Mouse (Mus musculus) kidney, postnatal 0 days (tissue): ENCODE measurements around the gene Zmiz1. TPM values are rescaled to one million over a fixed set of nuclear protein-coding genes. Genes with fewer than 3 reads are reported as not detected.

Source experiments
- ATAC-seq: fragments of 200-750 bp; cut with Nextera tagmentation; replicated peaks from 2 replicates; pipeline ENCODE4 v1.8.0; 2017; ENCODE audit warnings: low read depth, moderate number of reproducible peaks, moderate TSS enrichment, moderate library complexity; ENCODE audit not compliant: low FRiP score
- DNase-seq: peaks from one replicate; pipeline ENCODE4 v3.0.0-alpha.2; 2016; ENCODE audit warnings: low spot score
- H3K27ac ChIP-seq: fragments of 300-500 bp; sonication (generic); 2 replicates; pipeline ENCODE4 v1.5.1; 2014; ENCODE audit warnings: mild to moderate bottlenecking
- H3K27me3 ChIP-seq: fragments of 300-500 bp; sonication (generic); 2 replicates; pipeline ENCODE4 v1.6.1; 2014; ENCODE audit warnings: low read length, mixed read lengths; ENCODE audit not compliant: insufficient read depth
- H3K36me3 ChIP-seq: fragments of 300-500 bp; sonication (generic); 2 replicates; pipeline ENCODE4 v1.6.1; 2014; ENCODE audit warnings: low read length, mixed read lengths; ENCODE audit not compliant: insufficient read depth
- H3K4me1 ChIP-seq: fragments of 300-500 bp; sonication (generic); replicated peaks from 2 replicates; pipeline ENCODE4 v1.6.1; 2014; ENCODE audit warnings: antibody characterized with exemption, low read length, mixed read lengths; ENCODE audit not compliant: insufficient read depth
- H3K4me2 ChIP-seq: fragments of 300-500 bp; sonication (generic); 2 replicates; pipeline ENCODE4 v1.6.1; 2014; ENCODE audit warnings: mild to moderate bottlenecking, low read length, moderate library complexity, mixed read lengths
- H3K4me3 ChIP-seq: fragments of 300-500 bp; sonication (generic); replicated peaks from 2 replicates; pipeline ENCODE4 v1.5.1; 2014; ENCODE audit warnings: low read depth, low read length
- H3K9ac ChIP-seq: fragments of 300-500 bp; sonication (generic); 2 replicates; pipeline ENCODE4 v1.6.1; 2014; ENCODE audit warnings: low read depth, low read length
- H3K9me3 ChIP-seq: fragments of 300-500 bp; sonication (generic); replicated peaks from 2 replicates; pipeline ENCODE4 v1.6.1; 2016; ENCODE audit warnings: low read length, inconsistent platforms, mixed read lengths
- CTCF ChIP-seq: IDR thresholded peaks from 2 replicates; pipeline ENCODE4 v1.5.1; 2016; ENCODE audit warnings: antibody characterized with exemption, low read depth, mild to moderate bottlenecking, moderate library complexity
- WGBS: fragments of 180-500 bp; shearing (Covaris S2); extraction: QIAGEN DNeasy Blood & Tissue Kit; methylation state at CpG from one replicate; pipeline ENCODE4 v1.1.7; 2014; 5-methylcytosine and 5-hydroxymethylcytosine counted together
- polyA plus RNA-seq: library from polyadenylated mRNA; unstranded; fragments of >200 nt; fragmentation: Nextera tagmentation; extraction: Ambion mirVana; gene quantifications from 2 replicates; pipeline ENCODE4 v1.2.1, GENCODE M21; 2015

Gene Zmiz1
- polyA plus RNA-seq, 1 experiment from 2014 or later = 25.0 TPM

DNA sequence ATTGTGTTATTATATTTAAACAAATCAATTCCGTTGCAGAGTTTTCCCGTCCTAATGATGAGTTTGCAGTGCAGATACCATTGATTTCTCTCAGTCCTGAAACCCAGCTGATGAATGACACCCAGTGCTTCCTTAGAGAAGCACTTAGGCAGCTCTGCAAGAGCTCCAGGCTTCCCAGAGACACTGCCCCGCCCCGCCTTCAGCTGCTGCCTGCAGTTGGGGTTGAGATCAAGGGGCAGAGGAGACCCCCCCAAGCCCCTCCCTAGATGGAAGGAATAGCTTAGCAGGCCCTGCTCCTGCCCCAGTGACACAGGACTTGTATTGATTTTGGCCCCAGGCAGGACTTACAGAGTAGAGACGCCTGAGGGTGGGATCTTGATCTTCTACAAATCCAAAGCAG, 53.0 kb downstream of the Zmiz1 start:
- Histone ChIP-seq H3K27ac (no peak overlapping the region), H3K4me2 (no peak overlapping the region), H3K4me1 (peaks cover 47% of the 10 kb centered on the region), H3K9me3 (no peaks in the 10 kb centered on the region), H3K9ac (no peak overlapping the region), H3K27me3 (no peaks in the 10 kb centered on the region), H3K36me3 (no peaks in the 10 kb centered on the region; the same call in none of the 2 replicates), H3K4me3 (no peak overlapping the region)
- WGBS = 44% methylated on average over 5 of the region's 5 CpGs
- DNase-seq (no peak), ATAC-seq (no peak)
- no peak for TF ChIP-seq CTCF

DNA sequence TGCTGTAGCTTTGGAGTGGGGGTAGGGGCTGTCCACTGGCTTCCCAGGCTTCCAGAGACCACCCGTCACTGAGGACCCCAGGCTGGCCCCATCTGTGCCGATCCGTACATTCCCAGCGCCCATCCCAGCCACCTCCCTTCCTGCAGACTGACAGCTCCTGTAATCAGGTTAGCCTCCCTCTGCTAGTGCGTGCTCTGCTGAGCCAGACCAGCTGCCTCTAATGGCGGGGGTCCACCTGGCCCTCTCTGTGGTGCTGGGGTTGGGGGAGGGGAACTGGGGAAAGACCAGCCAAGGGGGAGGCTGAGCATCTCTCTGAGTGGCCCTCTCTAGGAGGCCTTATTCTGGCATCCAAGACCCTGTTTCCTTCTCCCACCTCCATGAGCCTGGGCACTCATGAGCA, 53.8 kb downstream of the Zmiz1 start:
- Histone ChIP-seq H3K27me3 (no peaks in the 10 kb centered on the region), H3K4me3 (no peak overlapping the region), H3K4me2 (no peak overlapping the region), H3K4me1 (peaks cover 55% of the 10 kb centered on the region), H3K9me3 (no peaks in the 10 kb centered on the region), H3K27ac (no peak overlapping the region), H3K9ac (no peak overlapping the region), H3K36me3 (no peaks in the 10 kb centered on the region; the same call in 1 of the 2 replicates)
- no peak for TF ChIP-seq CTCF
- 20% methylated on average over 6 of the region's 6 CpGs for WGBS
- no peak for ATAC-seq
- DNase-seq = no peak

GRCm38 (mm10) chr14:25513496-25513895, 54.5 kb downstream of the Zmiz1 start:
- ATAC-seq (no peak), DNase-seq (no peak)
- Histone ChIP-seq H3K4me2 (no peak overlapping the region), H3K9me3 (no peaks in the 10 kb centered on the region), H3K36me3 (no peaks in the 10 kb centered on the region; the same call in 1 of the 2 replicates), H3K9ac (no peak overlapping the region), H3K4me1 (peaks cover 51% of the 10 kb centered on the region), H3K4me3 (no peak overlapping the region), H3K27ac (no peak overlapping the region), H3K27me3 (no peaks in the 10 kb centered on the region)
- WGBS = 61% methylated on average over 8 of the region's 8 CpGs
- no peak for TF ChIP-seq CTCF

DNA sequence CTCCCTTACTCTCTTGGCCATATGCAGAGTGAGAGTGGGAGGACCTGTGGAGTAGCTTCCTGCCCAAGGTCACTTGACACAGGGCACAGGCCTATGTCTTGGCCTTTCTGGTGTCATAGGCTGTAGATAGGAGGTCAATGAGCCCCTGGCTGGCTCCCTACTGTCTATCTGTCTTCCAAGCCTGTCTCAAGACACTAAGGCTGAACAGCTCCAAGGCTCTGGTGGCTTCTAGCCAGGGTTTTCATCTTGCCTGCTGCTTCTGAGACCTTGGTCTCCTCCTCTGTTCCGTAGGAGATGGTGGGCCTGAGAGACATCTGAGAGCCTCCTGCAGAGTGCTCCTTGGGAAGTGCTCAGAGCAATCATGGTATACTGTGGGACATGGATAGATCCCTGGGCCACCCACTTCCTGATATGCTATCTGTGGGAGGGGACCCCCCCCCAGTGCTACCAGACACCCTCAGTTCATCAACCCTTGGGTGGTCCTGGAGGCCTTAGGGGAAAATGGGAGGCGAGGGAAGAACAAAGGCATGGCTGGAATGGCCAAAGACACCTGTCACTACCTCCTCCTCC, 56.0 kb downstream of the Zmiz1 start:
- H3K4me2 ChIP-seq = no peak overlapping the region
- TF ChIP-seq CTCF = no peak
- H3K9ac ChIP-seq = no peak overlapping the region
- WGBS = 55% methylated on average over 2 of the region's 2 CpGs
- H3K4me1 ChIP-seq = peaks cover 59% of the 10 kb centered on the region
- no peaks in the 10 kb centered on the region for H3K36me3 ChIP-seq
- H3K27me3 ChIP-seq = no peaks in the 10 kb centered on the region
- H3K4me3 ChIP-seq = no peak overlapping the region
- no peak for DNase-seq
- H3K27ac ChIP-seq = no peak overlapping the region
- no peak for ATAC-seq
- no peaks in the 10 kb centered on the region for H3K9me3 ChIP-seq

- Histone ChIP-seq H3K36me3 (no peaks in the 10 kb centered on the region), H3K9me3 (no peaks in the 10 kb centered on the region), H3K4me2 (no peak overlapping the region), H3K9ac (no peak overlapping the region), H3K27ac (0 out of 2 replicates have a peak overlapping the region, but pooled peaks have one; percentile 37), H3K27me3 (no peaks in the 10 kb centered on the region), H3K4me1 (peaks cover 59% of the 10 kb centered on the region), H3K4me3 (no peak overlapping the region)
- no peak for TF ChIP-seq CTCF
- no peak for ATAC-seq
- DNase-seq = no peak
- 31% methylated on average over 9 of the region's 9 CpGs for WGBS
Observed at GRCm38 (mm10) chr14:25515924-25516323, 56.9 kb downstream of the Zmiz1 start.

DNA sequence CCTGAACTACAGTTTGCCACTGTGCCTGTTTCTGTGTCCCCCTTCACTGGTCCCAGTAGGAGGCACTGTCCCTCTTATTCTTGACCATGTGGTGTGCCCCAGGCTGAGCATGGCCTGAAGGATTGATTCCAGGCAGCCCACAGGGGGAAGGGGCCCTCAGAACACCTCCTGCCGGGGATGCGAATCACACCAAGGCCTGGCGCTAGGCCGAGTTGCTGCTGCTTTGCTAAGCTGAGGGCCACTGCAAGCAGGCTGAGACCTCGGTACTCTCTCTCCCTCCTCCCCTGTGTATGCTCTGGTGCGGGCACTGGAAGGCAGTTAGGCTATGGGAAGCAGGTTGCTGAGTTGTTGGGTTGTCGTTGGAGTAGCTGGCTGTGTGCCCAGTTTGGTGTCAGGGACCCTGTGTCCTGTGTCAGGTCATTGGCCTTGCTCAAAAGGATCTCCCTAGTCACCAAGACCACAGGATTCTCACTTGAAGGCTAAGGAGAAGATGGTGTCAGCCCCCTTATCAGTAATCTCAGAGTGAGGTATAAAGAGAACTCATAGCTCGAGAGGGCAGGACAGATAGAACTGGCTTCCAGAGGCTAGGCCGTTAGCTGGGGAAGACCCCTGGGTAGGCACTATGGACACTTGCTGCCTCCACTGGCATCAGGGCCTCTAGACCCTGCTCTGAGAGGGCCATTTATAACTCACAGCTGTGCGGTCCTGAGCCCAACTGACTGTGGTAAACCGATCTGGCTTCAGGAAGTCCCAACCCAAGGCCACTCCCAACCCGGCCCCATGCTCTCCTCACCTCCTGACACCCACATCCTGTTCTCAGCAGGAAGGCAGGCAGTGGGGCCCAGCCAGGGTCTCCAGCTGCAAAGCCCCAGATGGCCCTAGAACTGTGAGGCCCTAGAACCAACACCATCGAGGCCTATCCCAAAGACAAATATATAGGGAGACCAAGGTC, 57.9 kb downstream of the Zmiz1 start:
- H3K9me3 ChIP-seq = no peaks in the 10 kb centered on the region
- DNase-seq (peak; percentile 78), ATAC-seq (peak; percentile 37; the same call in 1 of the 2 replicates)
- TF ChIP-seq CTCF = peak; percentile 50; the same call in 1 of the 2 replicates
- no peak overlapping the region for H3K4me3 ChIP-seq
- 24% methylated on average over 13 of the region's 13 CpGs for WGBS
- H3K4me2 ChIP-seq = no peak overlapping the region
- no peaks in the 10 kb centered on the region for H3K36me3 ChIP-seq
- peaks cover 51% of the 10 kb centered on the region for H3K4me1 ChIP-seq
- peak overlapping the region; percentile 82 for H3K27ac ChIP-seq
- no peaks in the 10 kb centered on the region for H3K27me3 ChIP-seq
- H3K9ac ChIP-seq = no peak overlapping the region
